Mouse (Mus musculus) neural tube, embryonic 13.5 days (tissue): Measurements from ENCODE around the gene Prdm4. TPM values are rescaled to one million over a fixed set of nuclear protein-coding genes. Genes with fewer than 3 reads are reported as not detected.

Source experiments
- polyA plus RNA-seq: library from polyadenylated mRNA; unstranded; fragments of >200 nt; fragmentation: Nextera tagmentation; extraction: Ambion mirVana; gene quantifications from 2 replicates; pipeline ENCODE4 v1.2.1, GENCODE M21; 2015

Gene Prdm4
- polyA plus RNA-seq, 1 experiment from 2014 or later, result 23.9 TPM

Other genes with a start within 250 kb of the Prdm4 start
- gene Pwp1, start 87.6 kb downstream of the Prdm4 start, polyA plus RNA-seq, result 68.0 and 73.1 TPM in 2 replicates
- 0.25 TPM in 1 of 2 replicates, not detected in the other for gene Ascl4, start 10.5 kb upstream of the Prdm4 start, polyA plus RNA-seq
- gene Rtcb, start 40.7 kb upstream of the Prdm4 start, polyA plus RNA-seq, result 164 and 175 TPM in 2 replicates
- not detected in 2 replicates for gene Bpifc, start 94.8 kb upstream of the Prdm4 start, polyA plus RNA-seq
- gene Fbxo7, start 104.8 kb upstream of the Prdm4 start, polyA plus RNA-seq, result 21.3 and 26.0 TPM in 2 replicates